Mouse (Mus musculus) embryonic fibroblast, embryonic 13.5 days (primary cell): ENCODE data around the gene Dnase1l1. TPM values are rescaled to one million over a fixed set of nuclear protein-coding genes. Genes with fewer than 3 reads are reported as not detected.
A peak's percentile ranks its signal among the peaks of the same experiment; 100 is the strongest.

Experiments used
- H3K27ac ChIP-seq: 2 replicates; pipeline ENCODE4 v1.5.1; 2012; ENCODE audit warnings: low read length, control low read depth, inconsistent platforms; ENCODE audit not compliant: insufficient read depth
- H3K4me1 ChIP-seq: 2 replicates; pipeline ENCODE4 v1.6.1; 2011; ENCODE audit warnings: low read length; ENCODE audit not compliant: control insufficient read depth, insufficient read depth
- H3K4me3 ChIP-seq: 2 replicates; pipeline ENCODE4 v1.5.1; 2011; ENCODE audit warnings: mild to moderate bottlenecking, control low read depth, low read length; ENCODE audit not compliant: insufficient read depth
- CTCF ChIP-seq: IDR thresholded peaks from 2 replicates; pipeline ENCODE4 v1.5.1; 2011; ENCODE audit warnings: mild to moderate bottlenecking, control low read depth, low read length, moderate library complexity, borderline replicate concordance; ENCODE audit not compliant: insufficient read depth
- POLR2A ChIP-seq: IDR thresholded peaks from 2 replicates; pipeline ENCODE4 v1.6.1; 2011; ENCODE audit warnings: low read depth, mild to moderate bottlenecking, control low read depth, low read length, moderate library complexity
- polyA plus RNA-seq: library from polyadenylated mRNA; stranded (reverse); fragments of >200 nt; gene quantifications from 2 replicates; pipeline ENCODE4 v1.2.4, GENCODE M21; 2011; ENCODE audit warnings: low read depth; ENCODE audit not compliant: missing spikeins, insufficient read length

The Dnase1l1 gene
- 8.0 and 12.1 TPM in 2 replicates for polyA plus RNA-seq

GRCm38 (mm10) chrX:74281732-74282394 is at the start of gene Dnase1l1, which contains the start of gene Taz:
Dnase1l1 (minus strand) TSS chrX:74282337.
Taz (plus strand) TSS chrX:74281912.
- no peak for TF ChIP-seq CTCF
- TF ChIP-seq POLR2A: peak; percentile 65
- Histone ChIP-seq H3K27ac (peak within 1 kb of the TSS; percentile 86), H3K4me1 (no peaks in the 10 kb centered on the region), H3K4me3 (peak within 1 kb of the TSS; percentile 87)

GRCm38 (mm10) chrX:74330166-74330930 is 48.2 kb upstream of the Dnase1l1 start:
- Histone ChIP-seq H3K4me3 (peak overlapping the region; percentile 56), H3K27ac (no peak overlapping the region), H3K4me1 (no peaks in the 10 kb centered on the region; the same call in 1 of the 2 replicates)
- TF ChIP-seq POLR2A: no peak
- TF ChIP-seq CTCF: no peak

GRCm38 (mm10) chrX:74329215-74329671 is 47.1 kb upstream of the Dnase1l1 start:
- no peak for TF ChIP-seq CTCF
- no peak for TF ChIP-seq POLR2A

GRCm38 (mm10) chrX:74328725-74329161 is 46.6 kb upstream of the Dnase1l1 start, which contains the start of gene Plxna3:
Plxna3 (plus strand) TSS chrX:74329066.
- no peaks in the 10 kb centered on the region; the same call in 1 of the 2 replicates for H3K4me1 ChIP-seq
- peak; percentile 52 for TF ChIP-seq POLR2A
- no peak for TF ChIP-seq CTCF
- peak within 1 kb of the TSS; percentile 63; the same call in 1 of the 2 replicates for H3K27ac ChIP-seq
- H3K4me3 ChIP-seq: peak within 1 kb of the TSS; percentile 56

More at GRCm38 (mm10) chrX:74329215-74329671, 47.1 kb upstream of the Dnase1l1 start:
- H3K4me1 ChIP-seq: no peaks in the 10 kb centered on the region; the same call in 1 of the 2 replicates
- peak overlapping the region; percentile 56 for H3K4me3 ChIP-seq
- no peak overlapping the region for H3K27ac ChIP-seq

- TF ChIP-seq CTCF: no peak
- TF ChIP-seq POLR2A: no peak; the same call in 1 of the 2 replicates
- peak within 1 kb of the TSS; percentile 69 for H3K4me3 ChIP-seq
- peak within 1 kb of the TSS; percentile 63; the same call in 1 of the 2 replicates for H3K27ac ChIP-seq
- H3K4me1 ChIP-seq: no peaks in the 10 kb centered on the region; the same call in 1 of the 2 replicates
These were observed 30.7 kb upstream of the Dnase1l1 start, which contains the start of gene Fam50a for GRCm38 (mm10) chrX:74312540-74313464. Fam50a (plus strand) TSS chrX:74313033.

- Histone ChIP-seq H3K4me1 (no peaks in the 10 kb centered on the region), H3K4me3 (peak within 1 kb of the TSS; percentile 61), H3K27ac (peak within 1 kb of the TSS; percentile 44)
- TF ChIP-seq CTCF (no peak), POLR2A (peak; percentile 96)
These were observed 22.9 kb upstream of the Dnase1l1 start, which contains the start of gene Gdi1 for GRCm38 (mm10) chrX:74304867-74305700. Gdi1 (plus strand) TSS chrX:74304998.

GRCm38 (mm10) chrX:74299721-74300120 is 17.6 kb upstream of the Dnase1l1 start:
- Histone ChIP-seq H3K4me1 (no peaks in the 10 kb centered on the region; the same call in 1 of the 2 replicates), H3K4me3 (no peak overlapping the region), H3K27ac (no peak overlapping the region)
- TF ChIP-seq CTCF: no peak
- no peak for TF ChIP-seq POLR2A

GRCm38 (mm10) chrX:74298348-74298747 is 16.2 kb upstream of the Dnase1l1 start:
- H3K4me1 ChIP-seq: no peaks in the 10 kb centered on the region; the same call in 1 of the 2 replicates
- H3K4me3 ChIP-seq: no peak overlapping the region
- no peak overlapping the region for H3K27ac ChIP-seq
- TF ChIP-seq CTCF (no peak), POLR2A (no peak)
